In the genomic region with DNA sequence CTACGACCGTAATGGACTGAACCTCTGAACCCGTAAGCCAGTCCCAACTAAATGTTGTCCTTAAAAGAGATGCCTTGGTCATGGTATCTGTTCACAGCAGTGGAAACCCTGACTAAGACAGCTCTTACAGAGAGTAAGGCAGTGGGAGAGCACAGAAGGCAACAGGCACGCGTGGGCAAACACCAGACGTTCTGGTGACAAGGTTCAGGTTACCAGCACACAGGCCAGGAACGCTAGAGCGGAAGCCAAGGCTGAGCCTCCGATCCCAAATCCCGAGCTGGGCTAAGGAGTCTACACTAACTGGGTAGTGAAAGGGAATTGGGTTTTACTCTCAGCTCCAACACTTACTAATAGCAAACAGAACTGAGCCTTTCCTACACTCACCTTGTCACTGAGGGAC, we compare ENCODE assay signal across 24 mouse cellular contexts. TPM values are rescaled to one million over a fixed set of nuclear protein-coding genes. Genes with fewer than 3 reads are reported as not detected.
DNase-seq lines count a peak whose midpoint lies in the region; ATAC-seq and TF ChIP-seq lines count a peak whose summit lies in the region.
"Had no signal": no experiment of that assay in that cellular context is flagged by ENCODE, and none has a peak within 500 bp of the region (broad histone marks: within the 10 kb centered on the region; RNA-seq: fewer than 3 reads in every experiment).

No protein-coding gene starts in this region.

- peak overlapping the region; percentile 11; the same call in 1 of the 2 replicates for H3K4me3 ChIP-seq in cortical plate, adult 2 months (ENCODE audit: insufficient read depth, low read length)
- H3K4me3 ChIP-seq: forebrain, embryonic 10.5 days; forebrain, embryonic 13.5 days; heart, adult 2 months; heart, embryonic 10.5 days; heart, embryonic 13.5 days had no signal

- H3K4me1 ChIP-seq in cortical plate, adult 2 months (ENCODE audit: control insufficient read depth, insufficient read depth, low read length): no peaks in the 10 kb centered on the region

- TF ChIP-seq POLR2A in cortical plate, adult 2 months (IDR thresholded peaks at IDR 0.05; ENCODE audit: extremely low read depth, insufficient read depth, low read length): no peak

- H3K27ac ChIP-seq in cortical plate, adult 2 months (ENCODE audit: insufficient read depth, low read length): no peak overlapping the region
- H3K27ac ChIP-seq: forebrain, embryonic 10.5 days; forebrain, embryonic 13.5 days; heart, adult 2 months; heart, embryonic 10.5 days; heart, embryonic 13.5 days; hindbrain, embryonic 14.5 days had no signal

- no peak for TF ChIP-seq CTCF in cortical plate, adult 2 months (IDR thresholded peaks at IDR 0.05; ENCODE audit: extremely low read depth, insufficient read depth, low read length)

- no peak for ATAC-seq in megakaryocyte-erythroid progenitor cell, adult 5-6 weeks (replicated peaks; ENCODE audit: low FRiP score, low TSS enrichment, poor library complexity, severe bottlenecking)
- ATAC-seq: CD4-positive, CD25-positive, alpha-beta regulatory T cell, adult 4 months; forebrain, embryonic 13.5 days; forebrain, embryonic 16.5 days had no signal

- DNase-seq in kidney, adult 9 months: peak; percentile 61
- no peak for DNase-seq in kidney, postnatal 14 days
- DNase-seq in kidney, postnatal 36 days: peak; percentile 53 to 64
- no peak for DNase-seq in kidney, adult 18-20 months
- DNase-seq: adrenal gland, adult 2 months; adrenal gland, postnatal 14 days; cerebellum, adult 11-12 months; cerebellum, adult 8-10 months; cerebellum, postnatal 10 days; cerebellum, postnatal 36 days; gastrocnemius, postnatal 10 days; gastrocnemius, postnatal 36 days; heart, adult 2 months; heart, postnatal 14 days; heart, postnatal 4 days had no signal

RNA-seq across cellular contexts. Expression of gene Osbpl3, which starts 3.8 kb away (rescaled TPM):
- 26.1 and 32.2 TPM in 2 replicates for polyA plus RNA-seq in cortical plate, adult 2 months (2012; rRNA removed)
- 10.9 and 11.1 TPM in 2 replicates for total RNA-seq in megakaryocyte-erythroid progenitor cell, adult 5-6 weeks (2014; fragmentation: Nextera tagmentation)
- total RNA-seq in megakaryocyte-erythroid progenitor cell, adult 5-6 weeks (2017): 11.5 and 16.4 TPM in 2 replicates

Comparison
In these comparisons a context has a peak if more than half of its experiments do, and no peak if none do; other contexts are left out.
1. DNase-seq: peak in kidney, adult 9 months (single experiment) and kidney, postnatal 36 days (2 of 2); none in kidney, postnatal 14 days (single experiment) and kidney, adult 18-20 months (single experiment).